Mouse (Mus musculus) embryonic fibroblast, embryonic 13.5 days (primary cell): ENCODE data around the gene Il1f6.

Source experiments
- CTCF ChIP-seq: IDR thresholded peaks from 2 replicates; pipeline ENCODE4 v1.5.1; 2011; ENCODE audit warnings: mild to moderate bottlenecking, control low read depth, low read length, moderate library complexity, borderline replicate concordance; ENCODE audit not compliant: insufficient read depth
- POLR2A ChIP-seq: IDR thresholded peaks from 2 replicates; pipeline ENCODE4 v1.6.1; 2011; ENCODE audit warnings: low read depth, mild to moderate bottlenecking, control low read depth, low read length, moderate library complexity

DNA sequence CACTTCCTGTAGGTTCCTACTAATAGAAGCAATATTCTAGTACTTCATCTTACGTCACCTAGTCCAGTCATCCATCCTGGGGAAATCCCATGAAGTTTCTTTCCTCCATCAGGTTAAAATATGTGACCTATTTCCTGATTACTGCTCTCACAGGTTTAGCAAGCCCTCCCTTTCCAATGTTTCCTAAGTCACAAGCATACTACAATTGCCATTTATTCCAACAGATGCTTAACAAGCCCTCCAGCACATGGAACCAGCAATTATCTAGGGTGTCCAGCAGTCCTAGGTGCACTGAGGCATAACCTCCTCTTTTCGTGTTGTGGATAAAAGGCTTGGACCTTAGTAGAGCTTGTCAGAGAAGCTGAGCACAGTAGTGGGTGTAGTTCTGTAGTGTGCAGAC is at the start of gene Il1f6:
- no peak for TF ChIP-seq CTCF
- TF ChIP-seq POLR2A, result no peak
